Mouse (Mus musculus) limb, embryonic 11.5 days (tissue): Measurements from ENCODE around the gene Hnrnpul1. TPM values are rescaled to one million over a fixed set of nuclear protein-coding genes. Genes with fewer than 3 reads are reported as not detected.

Experiments used
- polyA plus RNA-seq: library from polyadenylated mRNA; unstranded; fragments of >200 nt; fragmentation: Nextera tagmentation; extraction: Ambion mirVana; gene quantifications from 2 replicates; pipeline ENCODE4 v1.2.1, GENCODE M21; 2014

Gene Hnrnpul1
- polyA plus RNA-seq, 1 experiment from 2014 or later = 82.9 TPM

Other genes with a start within 250 kb of the Hnrnpul1 start
- 0.11 TPM in 1 of 2 replicates, not detected in the other for gene Ceacam2, start 214.9 kb downstream of the Hnrnpul1 start, polyA plus RNA-seq
- gene Erich4, start 138.9 kb downstream of the Hnrnpul1 start, polyA plus RNA-seq = not detected in 2 replicates
- 35.8 and 36.9 TPM in 2 replicates for gene Dmac2, start 135.3 kb downstream of the Hnrnpul1 start, polyA plus RNA-seq
- 0.87 and 1.2 TPM in 2 replicates for gene B3gnt8, start 128.1 kb downstream of the Hnrnpul1 start, polyA plus RNA-seq
- 49.3 and 54.7 TPM in 2 replicates for gene Bckdha, start 95.8 kb downstream of the Hnrnpul1 start, polyA plus RNA-seq
- gene Exosc5, start 95.6 kb downstream of the Hnrnpul1 start, polyA plus RNA-seq = 70.0 and 73.8 TPM in 2 replicates
- gene Tmem91, start 79.6 kb downstream of the Hnrnpul1 start, polyA plus RNA-seq = 1.7 and 2.2 TPM in 2 replicates
- gene B9d2, start 74.0 kb downstream of the Hnrnpul1 start, polyA plus RNA-seq = 30.7 and 31.7 TPM in 2 replicates
- gene Tgfb1, start 67.8 kb downstream of the Hnrnpul1 start, polyA plus RNA-seq = 1.6 and 1.9 TPM in 2 replicates
- 33.1 and 35.3 TPM in 2 replicates for gene Ccdc97, start 35.7 kb downstream of the Hnrnpul1 start, polyA plus RNA-seq
- gene Axl, start 33.9 kb upstream of the Hnrnpul1 start, polyA plus RNA-seq = 32.1 and 32.5 TPM in 2 replicates
- 1.6 and 1.9 TPM in 2 replicates for gene Cyp2s1, start 62.2 kb upstream of the Hnrnpul1 start, polyA plus RNA-seq
- gene Cyp2b10, start 142.9 kb upstream of the Hnrnpul1 start, polyA plus RNA-seq = not detected in 2 replicates